Mouse (Mus musculus) heart, postnatal 10 days (tissue): ENCODE measurements at regions not wholly inside any gene's neighbourhood (a gene's known extent, or its start where the extent isn't known, plus 50 kb on each side); places are given as distances from the start of the nearest gene placed in this dataset.

Source experiments
- DNase-seq, 2 experiments: peaks; one replicate each; pipeline ENCODE4 v3.0.0; 2021
- intact Hi-C: fragments of 180-260 bp; cut with DNase I; formaldehyde crosslinking; loops from one replicate; pipeline ENCODE4 v1.15.1; 2025

- intact Hi-C loops = no loop called here
- no peak for DNase-seq
These were observed 87.3 kb upstream of the 4933402D24Rik start for GRCm38 (mm10) chr1:63856366-63856765.

- intact Hi-C loops = no loop called here
- no peak for DNase-seq
These were observed 85.7 kb upstream of the 4933402D24Rik start for GRCm38 (mm10) chr1:63854794-63855193.

- no peak for DNase-seq
- intact Hi-C loops = no loop called here
These were observed 82.5 kb upstream of the 4933402D24Rik start for GRCm38 (mm10) chr1:63851476-63852094.

GRCm38 (mm10) chr1:63850262-63850661 lies 81.2 kb upstream of the 4933402D24Rik start:
- intact Hi-C loops = no loop called here
- DNase-seq = no peak

GRCm38 (mm10) chr1:63828174-63828844 lies 59.2 kb upstream of the 4933402D24Rik start:
- no peak for DNase-seq
- intact Hi-C loops = no loop called here

- intact Hi-C loops = no loop called here
- DNase-seq = no peak
These were observed 51.7 kb upstream of the 4933402D24Rik start for GRCm38 (mm10) chr1:63820614-63821270.

GRCm38 (mm10) chr1:63819536-63820254 lies 50.6 kb upstream of the 4933402D24Rik start:
- intact Hi-C loops = no loop called here
- peak in 1 of 2 experiments; percentile 6 for DNase-seq
